Mouse (Mus musculus) embryo, embryonic 9.5 days (tissue): ENCODE data around the gene Hoxc10.

ENCODE experiments used
- DNase-seq: peaks from one replicate; pipeline ENCODE4 v3.0.0-alpha.2; 2017; ENCODE audit errors: extremely low spot score

Gene Hoxc10

GRCm38 (mm10) chr15:103010847-103011555, 44.4 kb downstream of the Hoxc10 start:
- no peak for DNase-seq

GRCm38 (mm10) chr15:103011928-103012486, 45.4 kb downstream of the Hoxc10 start:
- no peak for DNase-seq

- no peak for DNase-seq
Observed at GRCm38 (mm10) chr15:103013238-103013984, 46.8 kb downstream of the Hoxc10 start.

- DNase-seq = peak; percentile 81
Observed at GRCm38 (mm10) chr15:103014166-103015008, 47.8 kb downstream of the Hoxc10 start.

- DNase-seq = no peak
Observed at GRCm38 (mm10) chr15:103015009-103015399, 48.4 kb downstream of the Hoxc10 start.

GRCm38 (mm10) chr15:103015406-103016166, 49.0 kb downstream of the Hoxc10 start:
- DNase-seq = no peak

- DNase-seq = no peak
Observed at GRCm38 (mm10) chr15:103018636-103019035, 52.0 kb downstream of the Hoxc10 start, which contains the start of gene Hoxc4. TSS of gene Hoxc4 (plus strand) at chr15:103018934.

- no peak for DNase-seq
Observed at GRCm38 (mm10) chr15:103020899-103021418, 54.4 kb downstream of the Hoxc10 start.
